Mouse (Mus musculus) neutrophil, adult 5-6 weeks (primary cell): ENCODE data around the gene Pax2. TPM values are rescaled to one million over a fixed set of nuclear protein-coding genes. Genes with fewer than 3 reads are reported as not detected.

ENCODE experiments used
- ATAC-seq: fragments of 151-379, 151-347 bp; 2 replicates; pipeline ENCODE4 v1.8.0; 2017; ENCODE audit warnings: mild to moderate bottlenecking, moderate TSS enrichment; ENCODE audit not compliant: insufficient number of reproducible peaks, poor library complexity, low FRiP score, severe bottlenecking; ENCODE audit errors: extremely low read depth
- total RNA-seq: library from RNA; stranded (forward); fragments of 200-1000 nt; gene quantifications from 2 replicates; pipeline ENCODE4 v1.2.3, GENCODE M21; 2017

The Pax2 gene
- total RNA-seq: not detected in 2 replicates

DNA sequence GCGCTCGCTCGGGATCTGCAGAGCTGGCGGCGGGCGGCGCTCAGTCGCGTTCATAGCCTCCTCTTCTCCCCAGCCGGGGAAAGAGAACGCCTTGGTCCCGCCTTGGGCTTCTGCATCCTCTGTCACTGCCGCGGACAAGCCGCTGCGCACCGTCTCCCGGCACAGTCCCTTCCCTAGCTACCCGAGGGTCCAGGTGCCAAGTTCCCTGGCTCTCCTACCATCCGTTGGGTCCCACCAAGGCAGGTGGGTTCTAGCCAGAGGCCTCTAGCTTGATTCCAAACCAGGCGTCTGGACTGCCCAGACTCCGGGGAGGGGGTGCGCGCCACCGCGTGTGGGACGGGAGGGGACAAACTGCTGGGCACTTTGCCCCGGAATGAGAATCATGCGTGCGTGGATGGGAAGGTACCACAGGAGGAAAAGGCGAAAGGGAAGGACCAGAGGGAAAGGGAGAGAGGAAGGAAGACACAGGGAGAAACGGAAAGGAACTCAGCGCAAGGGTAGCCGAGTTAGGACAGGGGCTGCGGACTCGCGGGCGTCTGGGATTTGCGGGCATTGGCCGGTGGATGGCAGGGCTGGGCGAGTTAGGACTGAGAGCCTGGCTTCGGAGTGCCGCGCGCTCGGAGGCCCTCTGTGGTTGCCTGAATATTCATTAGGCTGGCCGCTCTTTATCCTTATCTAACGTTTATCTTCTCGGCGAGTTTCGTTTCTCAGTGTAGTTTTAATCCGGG, at the start of gene Pax2:
Pax2 (plus strand) TSS at position 353 of the 728 bp plus-strand sequence.
- ATAC-seq: no peak

DNA sequence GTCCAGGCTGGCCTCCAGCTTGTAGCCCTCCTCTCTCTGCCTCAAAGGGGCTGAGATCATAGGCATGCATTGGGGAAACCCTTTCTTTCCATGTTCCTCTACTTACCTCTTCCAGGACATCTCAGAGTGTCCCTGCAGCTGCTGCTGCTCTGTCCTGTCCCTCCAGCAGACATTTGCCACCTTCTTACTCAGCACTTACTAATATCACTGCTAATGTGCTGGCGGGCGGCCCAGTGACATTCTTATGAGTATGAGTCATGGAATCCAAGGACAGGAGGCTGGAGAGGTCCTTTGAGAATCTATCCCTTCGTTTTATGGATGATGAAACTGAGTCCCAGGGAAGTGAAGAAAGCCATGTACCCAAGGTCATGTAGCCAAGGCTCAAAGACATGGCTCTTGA, 47.0 kb upstream of the Pax2 start:
- ATAC-seq: no peak

DNA sequence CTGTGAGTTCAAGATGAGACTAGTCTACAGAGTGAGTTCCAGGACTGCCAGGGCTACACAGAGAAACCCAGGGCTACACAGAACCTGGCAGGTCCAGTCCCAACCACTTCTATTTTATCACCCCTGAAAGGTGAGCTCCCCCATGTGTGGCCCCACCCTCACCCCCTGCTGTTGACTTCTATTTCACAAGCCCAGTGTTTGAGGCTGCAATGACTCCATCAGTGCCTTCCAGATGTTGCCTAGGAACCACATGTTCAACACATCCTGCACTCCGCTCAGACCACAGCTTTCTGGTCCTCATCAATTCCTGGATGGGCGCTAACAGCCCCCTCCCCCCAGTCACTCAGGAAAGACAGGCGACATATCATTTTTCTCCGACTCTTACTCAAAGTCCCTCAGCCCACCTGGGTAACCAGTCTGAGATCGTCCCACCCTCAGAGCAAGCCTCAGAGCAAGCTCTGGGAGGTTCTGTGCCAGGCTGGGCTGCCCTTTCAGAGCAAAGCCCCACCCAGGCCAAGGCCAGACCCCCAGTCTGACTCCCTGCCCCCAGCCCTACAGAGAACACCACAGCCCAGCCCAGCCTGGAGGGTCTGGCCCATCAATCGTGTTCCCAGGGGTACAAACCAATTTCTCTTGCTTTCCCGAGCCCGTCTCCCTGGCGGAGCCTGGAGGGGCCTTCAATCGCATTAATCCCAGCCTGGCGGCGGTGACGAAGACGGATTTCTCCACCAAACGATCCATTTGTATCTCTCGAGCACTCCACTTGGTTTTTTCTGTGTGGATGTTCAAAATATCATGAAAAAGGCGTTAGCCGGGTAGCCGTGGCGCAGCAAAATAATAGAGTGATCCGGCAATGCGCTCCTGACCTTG, 38.9 kb upstream of the Pax2 start:
- no peak for ATAC-seq

DNA sequence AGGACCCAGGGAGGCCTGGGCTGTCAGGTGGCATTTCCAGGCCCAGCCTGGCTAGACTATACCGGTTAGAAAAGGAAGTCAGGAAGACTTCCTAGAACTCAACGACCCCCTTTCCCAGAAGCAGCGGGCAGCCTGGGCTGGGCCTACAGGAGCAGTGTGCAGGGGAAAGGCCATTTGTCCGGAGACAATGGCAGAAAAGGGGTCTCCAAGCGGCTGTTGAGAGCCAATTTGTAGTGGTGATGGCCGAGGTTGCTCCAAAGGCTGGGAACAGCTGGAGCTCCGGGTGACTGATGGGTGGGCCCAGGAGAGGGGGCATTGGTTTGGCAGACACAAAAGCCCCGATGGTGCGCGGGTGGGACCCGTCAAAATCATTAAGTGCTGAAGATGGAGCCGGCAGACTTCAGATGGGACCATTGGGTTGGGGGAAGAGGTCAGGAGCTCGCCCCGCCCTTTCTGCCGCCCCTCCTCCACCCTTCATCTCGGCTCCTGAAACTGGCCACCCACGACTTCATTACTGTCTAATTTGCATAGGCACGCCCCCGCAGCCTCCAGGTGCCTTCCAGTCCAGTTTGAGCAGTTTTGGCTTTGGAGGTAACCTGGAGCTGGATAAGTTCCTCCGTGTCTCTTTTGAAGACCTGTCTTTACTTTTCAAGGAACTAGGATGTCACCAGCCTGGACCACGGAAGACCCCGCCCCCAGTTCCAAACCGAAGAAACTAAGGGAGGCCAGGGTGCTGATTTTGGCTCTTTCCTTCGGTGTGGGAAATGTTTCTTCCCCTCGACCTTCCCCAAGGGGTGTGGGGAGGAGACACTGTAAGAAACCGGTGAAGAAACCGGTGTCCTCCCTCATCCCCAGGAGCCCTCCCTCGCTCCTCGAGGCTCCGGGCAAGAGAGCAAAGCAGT, 36.3 kb upstream of the Pax2 start:
- ATAC-seq: no peak

DNA sequence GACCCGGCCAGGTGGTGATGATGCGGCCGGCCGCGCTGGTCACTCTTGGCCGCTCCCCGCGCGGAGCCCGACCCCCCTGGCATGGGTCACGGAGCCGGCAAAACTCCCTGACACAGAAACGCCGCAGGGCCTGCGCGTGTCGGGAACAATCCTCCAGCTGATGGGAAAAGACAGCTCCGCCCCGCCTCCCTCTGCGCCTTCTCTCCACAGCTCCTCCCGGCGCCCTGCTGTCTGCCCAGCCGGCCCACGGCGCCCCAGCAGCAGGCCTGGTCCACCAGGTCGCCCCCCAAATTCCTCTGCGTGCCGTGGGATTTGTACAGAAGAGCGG, 35.7 kb upstream of the Pax2 start:
- no peak for ATAC-seq

DNA sequence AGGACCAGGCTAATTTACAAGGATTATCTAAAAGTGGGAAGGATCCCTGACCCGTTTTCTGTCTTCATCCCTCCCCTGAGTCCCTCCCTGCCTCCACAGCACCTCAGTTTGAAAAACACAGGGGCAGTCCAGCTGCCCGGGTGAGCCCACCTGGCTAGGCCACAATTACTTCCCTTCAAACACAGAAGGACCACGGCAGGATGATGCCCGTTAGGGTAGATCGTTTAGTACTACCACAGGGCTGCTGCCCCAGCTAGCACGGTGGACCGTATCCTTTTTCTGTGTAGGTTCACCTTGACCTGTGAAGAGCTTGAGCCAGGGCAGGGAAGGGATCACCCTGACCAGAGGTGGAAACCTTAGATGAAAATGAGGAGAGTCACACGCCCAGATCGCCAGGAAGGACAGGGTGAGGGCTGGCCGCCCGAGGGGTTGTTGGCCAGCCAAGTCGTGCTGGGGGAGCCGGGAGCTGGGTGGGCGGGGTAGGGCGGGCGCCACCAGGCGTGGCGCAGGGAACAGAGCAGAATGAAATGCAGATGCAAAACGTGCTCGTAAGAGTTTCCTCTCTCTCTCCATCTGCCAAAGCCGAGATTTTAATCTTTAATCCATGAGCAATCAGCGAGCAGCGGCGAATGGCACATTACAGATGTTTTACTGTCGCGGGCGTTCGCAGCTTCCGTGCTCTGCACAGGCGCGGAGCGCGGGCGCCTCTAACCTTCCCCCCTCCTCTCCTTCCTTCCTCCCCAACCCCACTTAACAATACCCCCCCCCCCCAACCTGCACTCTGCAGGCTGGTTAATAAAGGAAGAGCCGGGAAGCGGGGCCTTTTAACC, 32.0 kb upstream of the Pax2 start:
- no peak for ATAC-seq

DNA sequence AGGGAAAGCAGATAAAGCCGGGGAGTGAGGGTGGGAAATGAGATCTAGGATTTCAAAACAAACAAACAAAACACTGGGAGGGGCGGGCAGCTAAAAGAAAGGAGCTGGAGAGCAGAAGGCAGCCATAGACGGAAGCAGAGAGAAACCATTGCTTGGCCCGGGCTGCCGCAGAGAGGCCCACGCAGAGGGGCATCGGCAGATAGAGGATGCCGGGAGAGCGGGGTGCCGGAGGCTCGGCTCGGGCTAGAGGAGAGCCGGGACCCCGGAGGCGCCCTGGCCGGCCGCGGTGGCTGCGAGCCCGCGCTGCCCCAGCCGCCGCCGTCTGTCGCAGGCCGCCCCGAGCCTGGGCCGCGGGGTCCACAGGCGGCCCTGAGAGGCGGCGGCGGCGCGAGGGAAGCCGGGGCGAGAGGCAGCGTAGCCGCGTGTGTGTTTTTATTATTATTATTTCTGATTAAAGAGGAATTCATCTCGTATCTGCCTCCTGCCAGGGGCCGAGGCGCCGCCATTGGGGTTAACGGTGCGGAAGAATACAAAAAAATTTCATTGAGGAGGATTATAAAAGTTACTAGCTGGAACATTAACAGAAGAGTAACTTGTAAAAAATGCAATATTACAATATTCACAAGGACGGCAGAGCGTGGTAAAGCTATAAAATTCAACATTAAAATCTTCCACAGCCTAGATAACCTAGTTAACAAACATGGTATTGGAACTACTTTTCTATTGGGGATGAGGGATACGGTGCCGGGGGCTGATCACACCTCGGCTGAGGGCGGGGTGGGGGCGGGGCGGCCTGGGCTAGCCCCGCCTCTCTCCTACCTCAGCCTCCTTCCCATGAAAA, 29.7 kb upstream of the Pax2 start:
- no peak for ATAC-seq

DNA sequence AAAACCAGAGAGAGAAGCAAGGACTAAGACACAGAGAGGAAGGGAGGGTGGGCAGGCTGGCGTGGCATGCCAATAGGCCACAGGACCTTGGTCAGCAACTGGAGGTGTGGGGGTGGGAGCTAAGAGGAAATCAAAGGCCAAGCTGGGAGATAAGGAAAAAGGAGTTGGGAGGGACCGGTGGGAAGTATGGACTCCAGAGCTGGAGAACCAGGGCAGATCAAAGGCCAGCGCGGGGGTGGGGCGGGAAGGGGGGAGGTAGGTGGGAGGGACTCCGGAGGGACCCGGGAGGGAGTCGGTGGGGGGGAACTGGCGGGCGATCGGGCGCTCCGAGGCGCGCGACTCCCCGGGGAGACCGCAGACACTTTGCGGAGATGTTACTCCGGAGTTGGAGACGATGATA, 21.7 kb upstream of the Pax2 start:
- ATAC-seq: no peak

DNA sequence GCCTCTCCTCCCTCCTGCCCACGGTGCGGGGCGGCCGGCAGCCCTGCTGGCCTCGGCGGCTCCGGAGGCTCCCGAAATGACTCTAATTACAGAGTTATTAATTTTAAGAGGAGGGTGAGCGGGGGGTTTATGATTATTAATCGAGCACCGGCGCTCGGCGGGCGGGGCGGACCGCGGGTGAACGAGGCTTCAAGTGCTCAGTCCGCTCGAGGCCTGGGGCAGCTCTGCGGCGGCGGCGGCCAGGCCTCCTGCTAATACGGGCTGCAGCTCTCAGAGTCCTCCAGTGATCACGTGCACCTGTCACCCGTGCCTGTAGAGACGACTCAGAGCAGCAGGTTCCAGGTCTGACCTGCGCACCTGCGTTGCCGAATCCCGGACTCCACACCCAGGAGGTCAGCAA, 21.2 kb upstream of the Pax2 start:
- no peak for ATAC-seq

DNA sequence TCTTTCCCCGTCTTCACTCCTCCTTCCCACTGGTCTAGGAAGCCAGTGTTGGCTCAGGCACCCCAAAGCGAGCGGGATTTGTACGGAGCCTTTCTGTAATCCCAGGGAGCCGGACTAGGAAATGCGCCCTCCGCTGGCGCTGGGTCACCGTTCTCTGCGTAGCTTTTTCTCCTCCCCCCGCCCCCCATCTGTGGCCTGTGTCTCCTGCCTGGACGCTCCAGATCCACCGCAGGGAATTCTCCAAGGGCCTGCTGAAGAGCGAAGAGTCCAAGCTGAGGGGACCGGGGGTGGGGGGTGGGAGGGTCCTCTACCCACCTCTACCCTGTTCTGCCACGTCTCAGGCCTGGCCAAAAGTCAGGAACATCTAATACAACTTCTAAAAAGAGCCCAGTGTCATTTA, 15.5 kb upstream of the Pax2 start:
- no peak for ATAC-seq

DNA sequence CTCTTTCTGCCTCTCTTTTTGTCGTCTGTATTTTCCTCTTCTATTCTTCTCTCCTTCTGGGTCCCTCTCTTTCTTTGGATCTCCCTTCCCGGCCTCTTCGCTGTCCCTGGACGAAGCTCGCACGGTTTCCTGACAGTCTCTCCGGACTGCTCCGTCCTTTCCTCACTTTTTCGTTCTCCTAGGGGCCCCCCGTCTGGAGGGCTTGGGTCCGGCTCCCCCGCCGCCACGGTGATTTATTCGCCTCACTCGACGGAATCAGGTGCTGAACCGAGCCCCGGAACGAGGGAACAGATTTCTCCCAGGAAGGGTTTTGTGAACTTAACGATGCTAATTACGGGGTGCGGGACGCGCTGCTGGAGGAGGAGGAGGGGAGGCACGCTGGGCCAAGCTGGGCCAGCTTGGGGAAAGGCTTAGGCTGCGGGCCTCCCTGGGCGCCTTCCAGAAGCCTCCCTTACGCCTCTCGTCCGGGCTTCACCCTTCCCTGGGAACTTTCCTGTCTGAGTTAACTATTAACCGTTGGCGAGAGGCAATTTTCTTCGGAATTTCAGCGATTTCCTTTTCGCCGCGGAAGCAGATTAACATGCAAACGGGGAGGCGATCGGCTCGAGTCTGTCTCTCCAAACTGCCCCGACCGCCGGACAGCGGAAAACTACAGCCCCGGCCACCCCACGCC, 14.6 kb upstream of the Pax2 start:
- no peak for ATAC-seq

DNA sequence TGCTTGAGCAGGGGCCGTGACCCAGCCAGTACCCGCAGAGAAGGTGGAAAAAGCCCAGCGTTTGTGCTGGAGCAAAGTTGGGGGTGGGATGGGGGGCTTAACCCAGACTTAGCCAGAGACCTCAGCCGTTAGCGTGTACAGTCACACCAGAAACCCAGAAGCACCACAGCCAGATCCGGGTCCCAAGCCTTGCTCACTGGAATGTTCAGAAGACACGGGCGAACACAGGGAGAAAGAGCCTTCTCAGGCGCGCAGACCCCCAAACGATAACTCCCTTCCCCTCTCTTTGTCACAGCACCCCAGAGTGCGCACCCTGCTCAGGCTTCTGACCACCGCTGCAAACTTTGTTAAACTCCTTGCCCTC, 14.1 kb upstream of the Pax2 start:
- ATAC-seq: no peak

DNA sequence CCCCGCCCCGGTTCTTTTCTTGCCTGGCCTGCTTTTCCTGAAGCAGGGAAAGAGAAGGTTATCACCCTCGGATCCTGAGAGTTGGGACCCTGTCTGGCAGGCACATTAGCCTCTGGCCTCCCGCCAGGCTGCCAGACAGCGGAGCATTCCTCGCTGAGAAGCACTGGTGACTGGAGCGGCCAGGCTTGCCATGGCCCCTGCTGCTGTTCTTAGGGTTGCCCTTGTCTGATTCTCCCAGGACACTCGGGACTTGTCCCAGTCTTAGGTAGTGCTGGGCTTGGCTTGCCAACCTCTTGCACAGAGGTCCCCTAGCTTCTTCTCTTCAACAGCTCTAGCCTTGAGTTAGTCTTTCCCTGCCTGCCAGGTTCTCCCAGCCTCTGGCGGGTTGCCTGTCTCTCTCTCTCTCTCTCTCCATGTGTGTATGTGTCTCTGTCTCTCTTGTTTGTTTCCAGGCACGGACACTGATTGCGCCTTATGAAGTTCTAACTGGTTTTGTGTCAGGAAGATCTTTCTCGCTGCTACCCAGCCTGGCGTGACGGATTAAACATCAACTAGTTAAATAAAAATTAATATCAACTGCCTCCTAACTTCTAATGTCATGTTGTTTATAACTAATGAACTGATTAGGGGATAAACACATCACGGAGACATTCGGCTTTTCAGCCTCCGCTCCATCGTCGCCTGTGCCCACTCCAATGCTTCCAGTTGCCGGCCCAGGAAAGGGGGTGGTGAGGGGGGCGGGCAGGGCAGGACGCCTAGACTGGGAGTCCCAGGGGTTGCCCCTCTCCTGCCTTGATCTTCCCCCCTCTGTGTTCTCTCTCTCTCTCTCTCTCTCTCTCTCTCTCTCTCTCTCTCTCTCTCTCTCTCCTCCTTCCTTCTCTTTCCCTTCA, 13.5 kb upstream of the Pax2 start:
- ATAC-seq: no peak

DNA sequence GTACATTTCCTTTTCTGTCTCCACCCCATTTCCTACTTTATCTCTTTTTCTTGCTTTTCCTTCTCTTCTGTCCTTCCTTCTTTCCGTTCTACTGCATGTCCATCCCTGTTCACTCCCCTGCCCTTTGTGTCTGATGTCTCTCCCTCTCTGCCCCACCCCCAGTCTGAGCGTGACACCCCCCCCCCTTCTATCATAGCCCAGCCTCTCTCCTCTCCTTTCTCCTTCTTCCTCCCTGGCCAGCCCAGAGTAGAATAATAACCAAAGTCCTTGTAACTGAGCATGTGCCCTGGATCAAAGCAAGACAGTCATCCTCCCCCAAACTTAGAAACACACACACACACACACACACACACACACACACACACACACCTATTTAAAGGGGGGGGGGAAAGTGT, 12.8 kb upstream of the Pax2 start:
- no peak for ATAC-seq

DNA sequence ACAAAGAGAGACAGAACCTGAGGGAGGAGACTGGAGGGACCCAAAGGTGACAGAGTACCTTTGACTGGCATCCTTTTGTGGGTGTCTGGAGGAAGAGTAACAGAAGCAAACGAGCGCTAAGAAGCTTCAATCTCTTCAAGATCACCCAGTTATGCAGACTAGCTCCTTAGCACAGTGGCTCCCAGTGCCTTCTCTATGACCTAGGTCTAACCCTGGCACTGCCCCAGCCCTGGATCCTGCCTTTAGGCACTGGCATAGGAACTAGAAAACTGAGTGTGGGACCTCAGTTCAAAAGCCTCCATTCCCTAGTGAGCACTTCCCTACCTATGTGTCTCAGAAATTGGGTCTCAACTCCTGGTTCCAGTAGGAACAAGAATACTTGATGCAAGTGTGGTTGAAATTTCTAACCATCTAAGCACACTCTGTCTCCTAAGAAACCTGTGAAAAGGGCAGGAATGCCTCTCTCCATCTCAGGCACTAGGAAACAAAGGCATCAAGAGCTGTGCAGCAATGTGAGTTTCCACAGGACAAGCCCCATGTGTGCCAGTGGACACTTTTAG, 11.8 kb upstream of the Pax2 start:
- no peak for ATAC-seq

DNA sequence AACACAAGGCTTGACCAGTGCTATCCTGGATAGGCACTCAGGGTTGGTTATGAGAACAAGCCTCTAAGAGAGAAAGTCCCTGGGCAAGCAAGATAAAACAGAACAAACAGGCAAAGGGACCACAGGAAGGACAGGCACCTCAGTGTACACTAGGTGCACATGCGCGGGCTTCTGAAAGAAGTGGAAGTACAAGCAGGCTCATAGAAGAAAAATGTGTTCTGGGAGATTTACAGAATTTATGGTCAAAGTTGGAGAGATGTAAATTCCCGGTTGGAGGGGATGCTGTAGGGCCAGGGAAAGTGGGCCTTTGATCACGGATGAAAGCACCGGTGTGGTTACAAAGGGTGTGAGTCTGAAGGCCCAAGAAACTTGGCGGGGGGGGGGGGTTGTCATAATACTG, 10.1 kb upstream of the Pax2 start:
- ATAC-seq: no peak
